Mouse (Mus musculus) forelimb bud, embryonic 11.5 days (tissue): ENCODE results near the gene Tti1.
"Not testable (repeated sequence)": the region's sequence is repeated elsewhere in the genome, so short reads cannot be mapped to it uniquely, and the experiment has no call there.

Source experiments
- DNase-seq: peaks from one replicate; pipeline ENCODE4 v3.0.0-alpha.2; 2012; ENCODE audit warnings: low read depth, low spot score

The Tti1 gene

DNA sequence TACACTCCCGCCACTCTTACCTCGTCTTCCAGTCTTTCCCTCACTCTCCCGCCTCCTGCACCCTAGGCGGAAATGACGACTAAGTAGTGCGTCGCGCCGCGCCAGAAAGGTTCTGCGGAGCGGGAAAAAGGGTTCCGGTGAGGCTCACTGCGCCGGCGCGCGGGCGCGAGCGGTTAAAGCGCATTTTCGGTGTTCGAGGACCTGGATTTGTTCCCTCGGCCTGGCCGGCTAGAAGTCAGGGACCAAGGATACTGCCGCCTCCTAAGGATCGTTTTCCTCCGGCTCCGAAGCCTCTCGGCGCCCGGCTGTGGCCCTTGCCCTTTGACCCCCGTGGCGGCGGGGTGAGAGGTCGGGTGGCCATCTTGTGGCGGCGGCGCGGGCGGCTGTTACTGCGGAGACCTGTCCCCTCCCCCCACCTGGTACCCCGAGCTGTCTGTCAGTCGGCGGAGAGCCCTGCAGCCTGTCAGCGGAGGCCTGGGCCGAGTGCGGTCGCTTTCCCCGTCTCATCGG lies at the start of gene Tti1, which contains the start of gene Rprd1b:
Tti1 (minus strand) TSS at position 80 of the 510 bp plus-strand sequence.
Rprd1b (plus strand) TSS at position 144 of the 510 bp plus-strand sequence.
- DNase-seq: peak; percentile 95

DNA sequence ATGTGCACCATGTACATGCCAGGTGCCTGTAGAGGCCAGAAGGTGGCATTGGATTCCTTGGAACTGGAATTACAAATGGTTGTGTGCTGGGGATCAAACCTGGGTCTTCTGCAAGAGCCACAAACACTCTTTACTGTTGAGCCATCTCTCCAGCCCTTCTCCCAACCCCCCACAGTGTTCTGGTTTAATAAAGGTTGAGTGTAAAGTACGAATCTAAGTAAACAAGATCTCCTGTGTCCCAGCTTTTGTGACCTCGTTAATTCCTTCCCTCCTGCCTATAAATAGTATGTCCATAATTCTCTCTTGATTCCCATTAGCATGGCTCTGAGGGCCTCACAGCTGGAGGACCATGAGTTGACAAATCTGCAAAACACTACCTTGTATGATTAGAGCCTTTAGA lies 49.7 kb upstream of the Tti1 start:
- peak; percentile 9 for DNase-seq

DNA sequence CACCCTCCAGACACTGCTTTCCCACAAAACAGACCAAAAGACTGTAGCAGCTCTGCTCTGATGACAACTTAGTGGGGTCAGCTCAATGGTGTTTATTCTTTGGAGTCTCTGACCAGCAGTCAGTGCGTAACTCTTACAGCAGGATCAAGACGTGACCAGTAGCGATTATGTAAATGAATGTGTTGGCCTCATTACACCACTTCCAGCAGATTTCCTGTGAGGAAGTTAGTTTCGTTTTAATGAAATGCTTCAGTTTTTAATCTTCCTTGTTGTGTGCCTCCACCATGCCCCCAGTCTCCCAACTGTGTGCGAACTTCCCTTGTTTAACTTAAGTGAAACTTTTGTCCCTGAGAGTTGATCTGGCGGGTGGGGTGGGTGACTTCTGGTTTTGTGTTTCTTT lies 48.5 kb upstream of the Tti1 start:
- DNase-seq: no peak

DNA sequence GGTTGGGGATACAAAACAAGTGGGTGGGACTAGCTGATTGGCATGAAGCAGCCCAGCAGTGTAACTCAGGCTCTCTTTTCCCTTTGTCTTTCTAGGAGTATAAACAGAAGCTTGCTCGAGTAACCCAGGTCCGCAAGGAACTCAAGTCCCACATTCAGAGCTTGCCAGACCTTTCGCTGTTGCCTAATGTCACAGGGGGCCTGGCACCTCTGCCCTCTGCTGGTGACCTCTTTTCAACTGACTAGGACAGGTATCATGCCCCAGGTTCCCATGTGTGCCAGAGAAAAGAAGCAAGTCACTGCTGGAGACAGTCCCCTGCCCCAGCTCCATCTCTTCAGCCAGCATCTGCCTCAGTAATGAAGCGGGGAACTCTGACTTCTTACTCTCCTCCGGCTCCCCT lies 46.6 kb upstream of the Tti1 start:
- DNase-seq: no peak

DNA sequence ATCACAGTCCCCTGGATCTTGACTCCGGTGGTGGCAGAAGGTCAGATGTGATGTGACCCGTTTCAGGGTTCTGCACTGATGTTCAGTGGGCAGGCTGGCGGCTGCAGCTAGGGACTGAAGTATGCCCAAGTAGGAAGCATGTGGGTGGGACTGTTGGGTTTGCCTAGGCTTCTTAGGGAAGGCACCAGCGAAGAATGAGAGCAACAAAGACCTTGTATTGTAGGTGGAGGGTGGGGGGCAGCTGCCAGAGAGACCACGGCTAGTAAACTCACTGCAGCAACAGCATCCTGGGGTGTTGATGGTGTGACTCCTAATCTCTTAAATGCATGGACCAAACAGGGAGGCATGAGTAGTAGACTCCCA lies 43.4 kb upstream of the Tti1 start:
- DNase-seq: no peak

GRCm38 (mm10) chr2:158070885-158071632 lies 42.8 kb upstream of the Tti1 start:
- no peak for DNase-seq

- no peak for DNase-seq
Measured at GRCm38 (mm10) chr2:158068444-158068971, 40.3 kb upstream of the Tti1 start.

DNA sequence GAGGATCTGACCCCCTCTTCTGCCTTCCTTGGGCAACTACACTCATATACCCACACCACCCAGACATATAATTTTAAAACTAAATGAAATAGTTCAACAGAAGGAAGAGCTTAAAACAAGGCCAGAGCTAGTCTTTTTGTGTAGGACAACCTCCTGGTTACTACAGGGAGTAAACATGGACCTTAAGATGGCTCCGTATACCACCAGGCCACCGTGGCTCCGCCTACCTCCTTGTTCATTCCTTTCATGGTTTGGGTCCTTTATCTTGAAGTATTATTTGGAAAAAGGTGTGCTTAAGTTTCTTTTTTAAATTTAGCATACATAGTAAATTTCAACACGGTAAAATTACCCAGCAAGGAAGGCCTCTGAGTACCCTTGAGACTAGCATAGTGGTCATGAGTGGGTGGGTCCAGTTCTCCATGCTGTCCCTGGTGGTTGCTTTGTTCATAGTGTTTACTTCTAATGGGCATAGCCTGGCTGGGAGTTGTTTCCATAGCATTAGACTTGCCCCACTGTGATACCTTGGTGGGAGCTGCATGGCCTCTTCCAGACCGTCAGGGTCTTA lies 39.1 kb upstream of the Tti1 start:
- no peak for DNase-seq

GRCm38 (mm10) chr2:158066456-158066855 lies 38.2 kb upstream of the Tti1 start:
- DNase-seq: no peak

- no peak for DNase-seq
Measured at GRCm38 (mm10) chr2:158065064-158065463, 36.8 kb upstream of the Tti1 start.

- DNase-seq: no peak
Measured at GRCm38 (mm10) chr2:158064571-158065048, 36.4 kb upstream of the Tti1 start.

DNA sequence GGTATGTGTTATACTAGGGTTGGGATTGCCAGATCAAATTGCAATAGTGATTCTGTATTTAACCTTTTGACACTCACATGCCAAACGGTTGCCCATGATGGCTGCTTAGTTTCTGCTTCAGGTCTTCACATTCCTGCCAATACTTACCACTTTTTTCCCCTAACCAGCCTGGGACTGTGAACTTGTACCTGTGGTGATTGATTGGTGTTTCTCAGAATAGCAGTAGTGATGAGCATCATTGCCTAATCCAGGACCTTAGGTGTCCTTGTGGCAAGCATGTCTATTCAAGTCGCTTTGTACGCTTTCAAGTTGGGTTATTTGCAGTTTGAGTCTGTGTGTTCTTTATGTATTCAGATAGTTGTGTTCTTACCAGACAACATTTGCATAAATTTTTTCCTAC lies 34.8 kb upstream of the Tti1 start:
- no peak for DNase-seq

GRCm38 (mm10) chr2:158059666-158060105 lies 31.5 kb upstream of the Tti1 start:
- DNase-seq: no peak

DNA sequence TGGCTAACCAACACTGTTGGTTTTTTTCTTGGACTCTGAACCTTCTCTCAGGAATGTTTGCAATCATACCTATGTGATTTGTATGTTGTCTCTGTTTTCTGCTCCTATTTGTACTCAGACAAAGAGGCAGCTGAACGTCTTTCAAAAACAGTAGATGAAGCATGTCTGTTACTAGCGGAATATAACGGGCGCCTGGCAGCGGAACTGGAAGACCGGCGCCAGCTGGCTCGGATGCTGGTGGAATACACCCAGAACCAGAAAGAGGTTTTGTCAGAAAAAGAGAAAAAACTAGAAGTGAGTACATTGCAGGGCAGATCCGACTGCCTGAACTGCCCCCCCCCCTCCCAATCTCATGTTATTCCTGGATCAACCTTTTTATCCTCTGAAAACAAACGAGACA lies 30.3 kb upstream of the Tti1 start:
- DNase-seq: no peak

GRCm38 (mm10) chr2:158057030-158057429 lies 28.8 kb upstream of the Tti1 start:
- DNase-seq: no peak

- not testable (repeated sequence) for DNase-seq
Measured at GRCm38 (mm10) chr2:158055383-158055782, 27.1 kb upstream of the Tti1 start.

GRCm38 (mm10) chr2:158054596-158054995 lies 26.4 kb upstream of the Tti1 start:
- DNase-seq: no peak

- DNase-seq: no peak
Measured at GRCm38 (mm10) chr2:158050116-158050515, 21.9 kb upstream of the Tti1 start.

DNA sequence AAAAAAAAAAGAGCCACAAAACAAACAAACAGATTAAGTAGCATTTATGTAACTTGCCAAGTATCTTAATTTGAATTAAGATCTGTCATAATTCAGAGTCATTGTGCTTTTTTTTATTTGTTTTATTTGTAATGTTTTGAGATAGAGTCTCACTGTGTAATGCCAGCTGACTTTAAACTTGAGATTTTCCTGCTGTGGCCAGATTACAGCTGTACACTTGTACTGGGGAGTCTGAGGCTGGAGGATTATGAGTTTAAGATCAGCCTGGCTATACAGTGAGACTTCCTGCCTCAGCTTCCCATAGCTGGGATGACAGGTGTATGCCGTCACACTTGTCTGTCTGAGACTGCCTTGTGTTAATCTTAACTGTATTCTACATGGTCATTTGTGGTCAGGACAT lies 20.5 kb upstream of the Tti1 start:
- no peak for DNase-seq

DNA sequence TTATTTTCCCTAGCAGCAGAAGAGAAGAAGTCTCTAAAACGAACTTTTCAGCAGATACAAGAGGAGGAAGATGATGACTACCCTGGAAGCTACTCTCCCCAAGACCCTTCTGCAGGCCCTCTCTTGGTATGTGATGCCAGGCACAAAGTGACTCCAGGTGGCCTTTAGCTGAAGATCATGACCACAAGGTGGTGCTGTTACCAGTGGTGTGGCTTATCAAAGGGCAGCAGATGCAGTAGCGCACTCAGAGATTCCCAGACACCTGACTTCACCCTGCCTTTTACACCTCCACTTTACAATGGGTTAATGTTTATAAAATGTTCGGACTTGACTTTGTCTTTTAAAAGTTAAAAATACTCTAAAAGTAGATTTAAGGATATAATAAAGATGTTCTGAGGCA lies 19.7 kb upstream of the Tti1 start:
- peak; percentile 59 for DNase-seq

DNA sequence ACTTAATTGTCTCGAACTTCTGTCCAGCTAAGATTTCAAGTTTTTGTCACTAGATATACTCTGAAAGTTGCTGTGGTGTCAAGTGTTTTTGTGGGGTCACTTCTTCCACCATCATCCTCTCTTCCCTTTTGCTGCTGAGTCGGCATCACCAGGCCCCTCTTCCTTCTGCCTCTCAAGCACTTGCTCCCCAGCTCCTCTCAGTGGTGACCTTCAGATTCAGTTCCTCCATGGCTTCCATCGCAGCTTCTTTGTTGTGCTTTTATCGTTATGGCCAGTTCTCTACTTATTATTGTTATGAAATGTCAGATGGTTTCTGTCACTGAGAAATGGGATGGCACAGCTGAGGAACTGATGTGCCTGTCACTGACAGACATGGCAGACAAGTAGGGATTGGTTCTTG lies 18.0 kb upstream of the Tti1 start:
- DNase-seq: no peak

GRCm38 (mm10) chr2:158043504-158043903 lies 15.3 kb upstream of the Tti1 start:
- DNase-seq: no peak

GRCm38 (mm10) chr2:158040396-158040795 lies 12.2 kb upstream of the Tti1 start:
- DNase-seq: no peak
